Mouse (Mus musculus): ENCODE data around the gene Nr4a3.

GRCm38 (mm10) chr4:48029652-48030051 is 15.3 kb upstream of the Nr4a3 start:
- TF ChIP-seq ZKSCAN1 (IDR thresholded peaks at IDR 0.05; ENCODE audit: low read depth, low read length) (no peak), CHD2 (IDR thresholded peaks at IDR 0.05; ENCODE audit: low read length) (no peak), CTCF (IDR thresholded peaks at IDR 0.05 in 2 of 3, conservative IDR thresholded peaks at IDR 0.05 in 1 of 3; ENCODE audit: control insufficient read depth in 1 of 3, insufficient read depth in 1 of 3, low read depth in 2 of 3, low read length in 3 of 3, poor library complexity in 1 of 3, severe bottlenecking in 1 of 3) (peak; percentile 37 to 67 (median 48)), MEF2A (IDR thresholded peaks at IDR 0.05; ENCODE audit: extremely low read depth, insufficient replicate concordance, low read depth, low read length, poor library complexity, severe bottlenecking) (no peak), MAX (IDR thresholded peaks at IDR 0.05; ENCODE audit: low read length) (no peak), MAFK (IDR thresholded peaks at IDR 0.05; ENCODE audit: borderline replicate concordance, low read depth, low read length) (no peak), EP300 (IDR thresholded peaks at IDR 0.05; ENCODE audit: low read depth in 1 of 2, low read length in 2 of 2) (no peak), POLR2A (IDR thresholded peaks at IDR 0.05; ENCODE audit: control insufficient read depth in 1 of 2, insufficient read depth in 1 of 2, low read depth in 1 of 2, low read length in 2 of 2, poor library complexity in 1 of 2) (no peak), RCOR1 (IDR thresholded peaks at IDR 0.05; ENCODE audit: low read depth, low read length) (no peak)

All from MEL (cell line).